Mouse (Mus musculus): ENCODE results near the gene Cmpk2. TPM values are rescaled to one million over a fixed set of nuclear protein-coding genes. Genes with fewer than 3 reads are reported as not detected.
A peak's percentile ranks its signal among the peaks of the same experiment; 100 is the strongest.

Cmpk2 gene
- polyA plus RNA-seq, 1 experiment: 1.0 TPM

DNA sequence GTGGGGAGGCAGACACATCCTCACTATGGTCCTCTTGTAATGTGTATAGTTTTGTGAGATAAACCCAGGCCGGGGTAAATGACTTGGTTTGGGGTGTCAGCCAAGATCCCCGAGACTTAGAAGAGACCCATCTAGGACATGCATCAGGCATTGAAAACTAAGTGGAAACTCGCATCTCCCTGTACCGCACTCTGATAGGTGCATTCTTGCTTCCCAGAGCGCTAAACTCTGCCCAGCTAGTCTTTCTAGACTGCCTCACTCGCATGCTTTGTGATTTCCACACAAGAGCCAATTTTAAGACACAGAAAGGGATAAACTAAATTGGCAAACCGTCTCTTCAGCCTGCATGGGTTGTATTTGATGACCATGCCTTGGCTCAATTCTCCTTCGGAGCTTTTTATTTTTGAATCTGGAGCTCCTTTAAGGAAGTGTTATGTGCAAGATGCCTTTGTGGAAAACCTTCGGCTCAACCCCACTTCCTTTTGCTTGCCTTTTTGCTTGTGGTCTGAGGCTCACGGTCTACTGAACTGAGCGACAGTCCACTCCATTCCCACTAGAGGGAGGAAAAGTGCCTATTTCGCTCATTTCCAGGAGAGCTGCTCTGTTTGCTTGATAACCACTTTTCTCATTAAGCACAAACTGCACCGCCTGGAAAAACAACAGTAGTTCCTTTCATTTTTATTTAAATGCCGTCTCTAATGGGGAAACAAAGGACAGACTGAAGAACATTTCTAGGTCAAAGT lies 19.0 kb downstream of the Cmpk2 start:
- TF ChIP-seq POLR2A (IDR thresholded peaks at IDR 0.05; ENCODE audit: insufficient read depth, low read length) (no peak), EP300 (IDR thresholded peaks at IDR 0.05; ENCODE audit: insufficient read depth, low read depth, low read length) (no peak), CTCF (IDR thresholded peaks at IDR 0.05; ENCODE audit: low read depth, low read length) (peak; percentile 28)
- Histone ChIP-seq H3K27me3 (ENCODE audit: control insufficient read depth, insufficient read depth, low read length, poor library complexity, severe bottlenecking) (no peaks in the 10 kb centered on the region), H3K4me1 (ENCODE audit: control insufficient read depth, insufficient read depth, low read length) (no peaks in the 10 kb centered on the region), H3K9ac (ENCODE audit: low read depth, poor library complexity, severe bottlenecking) (no peak overlapping the region), H3K9me3 (replicated peaks; ENCODE audit: control insufficient read depth, insufficient read depth, low read length, poor library complexity, severe bottlenecking) (no peaks in the 10 kb centered on the region), H3K36me3 (ENCODE audit: control insufficient read depth, insufficient read depth, low read length, poor library complexity, severe bottlenecking) (no peaks in the 10 kb centered on the region), H3K27ac (ENCODE audit: insufficient read depth, low read length) (no peak overlapping the region), H3K4me3 (ENCODE audit: low read depth, low read length) (no peak overlapping the region)

- no peak for TF ChIP-seq CTCF (IDR thresholded peaks at IDR 0.05; ENCODE audit: low read depth, low read length)
- no peak for TF ChIP-seq EP300 (IDR thresholded peaks at IDR 0.05; ENCODE audit: insufficient read depth, low read depth, low read length)
- no peak for TF ChIP-seq POLR2A (IDR thresholded peaks at IDR 0.05; ENCODE audit: insufficient read depth, low read length)
- no peak overlapping the region for H3K9ac ChIP-seq (ENCODE audit: low read depth, poor library complexity, severe bottlenecking)
- H3K9me3 ChIP-seq (replicated peaks; ENCODE audit: control insufficient read depth, insufficient read depth, low read length, poor library complexity, severe bottlenecking): no peaks in the 10 kb centered on the region
- no peaks in the 10 kb centered on the region for H3K27me3 ChIP-seq (ENCODE audit: control insufficient read depth, insufficient read depth, low read length, poor library complexity, severe bottlenecking)
- H3K36me3 ChIP-seq (ENCODE audit: control insufficient read depth, insufficient read depth, low read length, poor library complexity, severe bottlenecking): no peaks in the 10 kb centered on the region
- no peak overlapping the region for H3K27ac ChIP-seq (ENCODE audit: insufficient read depth, low read length)
- H3K4me1 ChIP-seq (ENCODE audit: control insufficient read depth, insufficient read depth, low read length): no peaks in the 10 kb centered on the region
- H3K4me3 ChIP-seq (ENCODE audit: low read depth, low read length): no peak overlapping the region
Measured at GRCm38 (mm10) chr12:26488617-26489274, 19.7 kb downstream of the Cmpk2 start.

DNA sequence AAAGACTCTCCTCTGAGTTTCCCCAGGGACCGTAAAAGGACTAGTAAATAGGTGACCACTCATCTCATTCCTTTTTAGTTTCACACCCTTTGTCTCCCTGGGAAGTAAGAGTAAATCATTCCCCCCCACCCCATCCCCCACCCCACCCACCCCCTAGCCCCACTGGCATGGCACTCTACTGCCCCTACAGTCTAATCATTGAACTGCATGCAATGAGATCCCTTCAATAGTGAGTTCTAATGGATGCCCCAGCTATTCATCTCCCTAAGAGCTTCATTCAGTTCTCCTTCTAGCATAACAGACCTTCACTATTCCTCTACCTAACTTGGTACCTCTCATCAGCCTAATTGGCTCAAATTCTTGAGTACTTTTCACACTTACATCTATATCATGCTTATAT lies 20.9 kb downstream of the Cmpk2 start:
- no peak for TF ChIP-seq POLR2A (IDR thresholded peaks at IDR 0.05; ENCODE audit: insufficient read depth, low read length)
- TF ChIP-seq EP300 (IDR thresholded peaks at IDR 0.05; ENCODE audit: insufficient read depth, low read depth, low read length): no peak
- TF ChIP-seq CTCF (IDR thresholded peaks at IDR 0.05; ENCODE audit: low read depth, low read length): no peak
- Histone ChIP-seq H3K9ac (ENCODE audit: low read depth, poor library complexity, severe bottlenecking) (no peak overlapping the region), H3K9me3 (replicated peaks; ENCODE audit: control insufficient read depth, insufficient read depth, low read length, poor library complexity, severe bottlenecking) (no peaks in the 10 kb centered on the region), H3K27me3 (ENCODE audit: control insufficient read depth, insufficient read depth, low read length, poor library complexity, severe bottlenecking) (no peaks in the 10 kb centered on the region), H3K36me3 (ENCODE audit: control insufficient read depth, insufficient read depth, low read length, poor library complexity, severe bottlenecking) (no peaks in the 10 kb centered on the region), H3K27ac (ENCODE audit: insufficient read depth, low read length) (no peak overlapping the region), H3K4me1 (ENCODE audit: control insufficient read depth, insufficient read depth, low read length) (no peaks in the 10 kb centered on the region), H3K4me3 (ENCODE audit: low read depth, low read length) (no peak overlapping the region)

DNA sequence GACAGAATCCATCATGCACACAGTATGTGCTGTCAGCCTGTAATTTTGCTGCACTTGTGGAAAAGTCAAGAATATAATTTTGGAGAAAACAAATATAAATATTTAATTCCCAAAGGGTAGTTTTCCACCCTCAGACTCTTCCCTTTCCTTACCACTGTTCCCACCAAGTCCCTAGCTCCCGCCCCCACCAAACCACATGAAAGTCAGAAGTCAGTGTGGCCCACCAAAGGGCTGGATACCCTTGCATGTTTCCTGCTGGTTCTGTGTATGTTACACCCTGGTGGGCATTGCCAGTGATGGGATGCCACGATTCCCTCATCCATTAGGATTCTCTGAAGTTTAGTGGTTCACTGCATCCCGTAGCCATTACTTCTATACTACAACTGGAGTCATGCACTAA lies 32.0 kb downstream of the Cmpk2 start:
- no peaks in the 10 kb centered on the region for H3K27me3 ChIP-seq (ENCODE audit: control insufficient read depth, insufficient read depth, low read length, poor library complexity, severe bottlenecking)
- H3K9me3 ChIP-seq (replicated peaks; ENCODE audit: control insufficient read depth, insufficient read depth, low read length, poor library complexity, severe bottlenecking): no peaks in the 10 kb centered on the region
- no peak overlapping the region for H3K9ac ChIP-seq (ENCODE audit: low read depth, poor library complexity, severe bottlenecking)
- no peak overlapping the region for H3K27ac ChIP-seq (ENCODE audit: insufficient read depth, low read length)
- no peak overlapping the region for H3K4me3 ChIP-seq (ENCODE audit: low read depth, low read length)
- H3K36me3 ChIP-seq (ENCODE audit: control insufficient read depth, insufficient read depth, low read length, poor library complexity, severe bottlenecking): no peaks in the 10 kb centered on the region
- TF ChIP-seq CTCF (IDR thresholded peaks at IDR 0.05; ENCODE audit: low read depth, low read length) (no peak), POLR2A (IDR thresholded peaks at IDR 0.05; ENCODE audit: insufficient read depth, low read length) (no peak), EP300 (IDR thresholded peaks at IDR 0.05; ENCODE audit: insufficient read depth, low read depth, low read length) (no peak)
- no peaks in the 10 kb centered on the region for H3K4me1 ChIP-seq (ENCODE audit: control insufficient read depth, insufficient read depth, low read length)

DNA sequence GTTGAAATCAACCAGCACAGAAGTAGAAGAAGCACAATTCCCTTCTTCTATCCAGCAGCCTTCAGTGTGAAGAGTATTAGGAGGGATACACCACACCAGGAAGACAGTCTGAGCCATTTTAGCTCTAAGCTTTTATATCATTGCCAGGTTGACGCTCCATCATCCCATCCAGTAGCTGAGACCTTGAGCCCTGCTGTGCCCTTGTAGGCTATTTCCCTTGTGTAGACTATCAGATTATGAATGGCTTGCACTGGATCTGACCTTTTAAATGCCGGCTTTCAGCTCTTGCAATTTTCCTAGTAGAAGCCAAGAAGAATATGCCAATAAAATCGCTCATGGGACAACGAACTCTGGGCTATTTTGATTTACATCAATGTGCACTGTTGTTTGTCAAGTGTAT lies 42.0 kb downstream of the Cmpk2 start:
- H3K9me3 ChIP-seq (replicated peaks; ENCODE audit: control insufficient read depth, insufficient read depth, low read length, poor library complexity, severe bottlenecking): no peaks in the 10 kb centered on the region
- TF ChIP-seq EP300 (IDR thresholded peaks at IDR 0.05; ENCODE audit: insufficient read depth, low read depth, low read length) (no peak), CTCF (IDR thresholded peaks at IDR 0.05; ENCODE audit: low read depth, low read length) (no peak), POLR2A (IDR thresholded peaks at IDR 0.05; ENCODE audit: insufficient read depth, low read length) (no peak)
- no peaks in the 10 kb centered on the region for H3K36me3 ChIP-seq (ENCODE audit: control insufficient read depth, insufficient read depth, low read length, poor library complexity, severe bottlenecking)
- no peak overlapping the region for H3K4me3 ChIP-seq (ENCODE audit: low read depth, low read length)
- H3K27me3 ChIP-seq (ENCODE audit: control insufficient read depth, insufficient read depth, low read length, poor library complexity, severe bottlenecking): no peaks in the 10 kb centered on the region
- no peaks in the 10 kb centered on the region for H3K4me1 ChIP-seq (ENCODE audit: control insufficient read depth, insufficient read depth, low read length)
- no peak overlapping the region for H3K9ac ChIP-seq (ENCODE audit: low read depth, poor library complexity, severe bottlenecking)
- H3K27ac ChIP-seq (ENCODE audit: insufficient read depth, low read length): no peak overlapping the region

GRCm38 (mm10) chr12:26518206-26518605 lies 49.2 kb downstream of the Cmpk2 start:
- no peaks in the 10 kb centered on the region for H3K36me3 ChIP-seq (ENCODE audit: control insufficient read depth, insufficient read depth, low read length, poor library complexity, severe bottlenecking)
- H3K27me3 ChIP-seq (ENCODE audit: control insufficient read depth, insufficient read depth, low read length, poor library complexity, severe bottlenecking): no peaks in the 10 kb centered on the region
- TF ChIP-seq EP300 (IDR thresholded peaks at IDR 0.05; ENCODE audit: insufficient read depth, low read depth, low read length): no peak
- TF ChIP-seq CTCF (IDR thresholded peaks at IDR 0.05; ENCODE audit: low read depth, low read length): no peak
- TF ChIP-seq POLR2A (IDR thresholded peaks at IDR 0.05; ENCODE audit: insufficient read depth, low read length): no peak
- H3K4me1 ChIP-seq (ENCODE audit: control insufficient read depth, insufficient read depth, low read length): no peaks in the 10 kb centered on the region
- no peaks in the 10 kb centered on the region for H3K9me3 ChIP-seq (replicated peaks; ENCODE audit: control insufficient read depth, insufficient read depth, low read length, poor library complexity, severe bottlenecking)
- no peak overlapping the region for H3K4me3 ChIP-seq (ENCODE audit: low read depth, low read length)
- no peak overlapping the region for H3K27ac ChIP-seq (ENCODE audit: insufficient read depth, low read length)
- H3K9ac ChIP-seq (ENCODE audit: low read depth, poor library complexity, severe bottlenecking): no peak overlapping the region
